Mouse (Mus musculus) lung, embryonic 14.5 days (tissue): ENCODE measurements around the gene March11. TPM values are rescaled to one million over a fixed set of nuclear protein-coding genes. Genes with fewer than 3 reads are reported as not detected.
A peak's percentile ranks its signal among the peaks of the same experiment; 100 is the strongest.

Experiments used
- ATAC-seq: fragments of 200-750 bp; cut with Nextera tagmentation; 2 replicates; pipeline ENCODE4 v1.8.0; 2017; ENCODE audit warnings: mild to moderate bottlenecking, moderate TSS enrichment, moderate library complexity; ENCODE audit not compliant: insufficient read depth
- DNase-seq: peaks from one replicate; pipeline ENCODE4 v3.0.0-alpha.2; 2015
- H3K27ac ChIP-seq: fragments of 300-500 bp; sonication (generic); 2 replicates; pipeline ENCODE4 v1.5.1; 2014; ENCODE audit warnings: low read depth, mild to moderate bottlenecking, moderate library complexity
- H3K27me3 ChIP-seq: fragments of 300-500 bp; sonication (generic); 2 replicates; pipeline ENCODE4 v1.6.1; 2014; ENCODE audit warnings: low read length, control low read depth; ENCODE audit not compliant: insufficient read depth
- H3K36me3 ChIP-seq: fragments of 300-500 bp; sonication (generic); 2 replicates; pipeline ENCODE4 v1.6.1; 2014; ENCODE audit warnings: control low read depth; ENCODE audit not compliant: insufficient read depth
- H3K4me1 ChIP-seq: fragments of 300-500 bp; sonication (generic); 2 replicates; pipeline ENCODE4 v1.6.1; 2014; ENCODE audit warnings: antibody characterized with exemption, control low read depth; ENCODE audit not compliant: insufficient read depth
- H3K4me2 ChIP-seq: fragments of 300-500 bp; sonication (generic); 2 replicates; pipeline ENCODE4 v1.6.1; 2014; ENCODE audit warnings: mild to moderate bottlenecking
- H3K4me3 ChIP-seq: fragments of 300-500 bp; sonication (generic); 2 replicates; pipeline ENCODE4 v1.5.1; 2014; ENCODE audit warnings: low read depth, low read length
- H3K9ac ChIP-seq: fragments of 300-500 bp; sonication (generic); 2 replicates; pipeline ENCODE4 v1.6.1; 2014
- H3K9me3 ChIP-seq: fragments of 300-500 bp; sonication (generic); 2 replicates; pipeline ENCODE4 v1.6.1; 2016; ENCODE audit warnings: low read depth, low read length, control low read depth
- CTCF ChIP-seq: IDR thresholded peaks from 2 replicates; pipeline ENCODE4 v1.5.1; 2016; ENCODE audit warnings: antibody characterized with exemption, low read depth
- WGBS: fragments of 180-500 bp; shearing (Covaris S2); extraction: QIAGEN DNeasy Blood & Tissue Kit; methylation state at CpG from one replicate; pipeline ENCODE4 v1.1.7; 2014; 5-methylcytosine and 5-hydroxymethylcytosine counted together
- polyA plus RNA-seq: library from polyadenylated mRNA; unstranded; fragments of >200 nt; fragmentation: Nextera tagmentation; extraction: Ambion mirVana; gene quantifications from 2 replicates; pipeline ENCODE4 v1.2.1, GENCODE M21; 2014

Gene March11
- polyA plus RNA-seq, 1 experiment from 2014 or later: 0.26 TPM

DNA sequence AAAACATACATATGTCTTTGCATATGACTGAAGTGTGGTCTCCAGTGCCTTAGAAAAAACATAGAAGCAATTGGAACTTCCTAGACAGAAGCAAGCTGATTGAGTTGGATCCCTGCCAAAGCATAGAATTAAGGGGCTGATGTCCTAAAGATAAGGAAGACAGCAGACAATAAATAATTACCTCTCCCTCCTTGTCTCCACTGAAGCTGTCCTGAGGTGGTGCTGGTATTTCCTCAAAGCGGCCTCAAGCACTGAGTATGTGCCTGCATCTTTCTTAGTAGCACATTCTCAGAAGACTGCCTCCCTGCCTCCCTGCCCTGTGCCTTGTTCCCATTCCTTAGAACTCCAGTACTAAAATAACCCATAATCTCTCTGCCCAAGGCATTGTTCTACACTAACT lies 15.6 kb upstream of the March11 start:
- no peak overlapping the region for H3K4me2 ChIP-seq
- H3K4me3 ChIP-seq: no peak overlapping the region
- no peak overlapping the region for H3K27ac ChIP-seq
- H3K27me3 ChIP-seq: no peaks in the 10 kb centered on the region
- no peak for TF ChIP-seq CTCF
- H3K9me3 ChIP-seq: no peaks in the 10 kb centered on the region
- no peaks in the 10 kb centered on the region for H3K4me1 ChIP-seq
- H3K36me3 ChIP-seq: no peaks in the 10 kb centered on the region
- no peak overlapping the region for H3K9ac ChIP-seq
- no peak for ATAC-seq
- no peak for DNase-seq
- 33% methylated on average over 1 of the region's 1 CpGs for WGBS

GRCm38 (mm10) chr15:26298668-26299067 lies 10.2 kb upstream of the March11 start:
- H3K4me3 ChIP-seq: no peak overlapping the region

GRCm38 (mm10) chr15:26309291-26309931 lies 563 bp downstream of the March11 start:
- H3K9ac ChIP-seq: no peak overlapping the region
- no peak for TF ChIP-seq CTCF
- peaks cover 23% of the 10 kb centered on the region for H3K27me3 ChIP-seq
- peak; percentile 94 for DNase-seq
- H3K4me1 ChIP-seq: no peaks in the 10 kb centered on the region
- H3K27ac ChIP-seq: no peak overlapping the region
- H3K4me3 ChIP-seq: peak overlapping the region; percentile 54
- no peaks in the 10 kb centered on the region for H3K36me3 ChIP-seq
- no peaks in the 10 kb centered on the region for H3K9me3 ChIP-seq
- peak; percentile 82 for ATAC-seq
- under 1% methylated on average over 62 of the region's 62 CpGs for WGBS
- peak overlapping the region; percentile 87 for H3K4me2 ChIP-seq

More at GRCm38 (mm10) chr15:26298668-26299067, 10.2 kb upstream of the March11 start:
- no peak for TF ChIP-seq CTCF
- Histone ChIP-seq H3K27ac (no peak overlapping the region), H3K4me1 (no peaks in the 10 kb centered on the region), H3K9me3 (no peaks in the 10 kb centered on the region), H3K4me2 (no peak overlapping the region), H3K9ac (no peak overlapping the region), H3K27me3 (no peaks in the 10 kb centered on the region), H3K36me3 (no peaks in the 10 kb centered on the region)
- 87% methylated on average over 6 of the region's 6 CpGs for WGBS
- DNase-seq: no peak
- no peak for ATAC-seq

GRCm38 (mm10) chr15:26319866-26320265 lies 11.0 kb downstream of the March11 start:
- Histone ChIP-seq H3K4me3 (no peak overlapping the region), H3K27me3 (no peaks in the 10 kb centered on the region), H3K27ac (no peak overlapping the region), H3K9ac (no peak overlapping the region), H3K4me1 (no peaks in the 10 kb centered on the region), H3K36me3 (no peaks in the 10 kb centered on the region), H3K4me2 (no peak overlapping the region), H3K9me3 (no peaks in the 10 kb centered on the region)
- TF ChIP-seq CTCF: no peak
- DNase-seq (no peak), ATAC-seq (no peak)
- 79% methylated on average over 2 of the region's 2 CpGs for WGBS

DNA sequence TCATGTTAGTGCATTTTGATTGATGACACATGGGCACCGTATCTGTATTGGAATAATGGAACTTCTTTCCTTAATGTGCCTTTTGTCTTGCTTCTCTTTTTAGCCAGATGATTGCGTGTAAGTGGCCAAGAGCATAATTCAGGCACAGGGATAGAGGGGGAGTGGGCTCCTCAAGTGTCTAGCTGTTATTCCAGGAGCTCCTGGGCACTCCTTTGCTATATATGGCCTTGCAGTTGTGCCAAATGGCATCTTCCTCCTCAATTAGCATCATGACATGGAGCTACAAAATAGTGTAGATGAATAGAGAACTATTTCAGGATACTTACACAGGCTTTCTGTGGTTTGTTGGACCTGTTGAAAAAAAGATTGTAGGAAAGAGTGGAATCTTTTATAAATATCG lies 11.6 kb downstream of the March11 start:
- ATAC-seq: no peak
- no peak for TF ChIP-seq CTCF
- H3K4me1 ChIP-seq: no peaks in the 10 kb centered on the region
- DNase-seq: no peak
- no peaks in the 10 kb centered on the region for H3K36me3 ChIP-seq
- no peak overlapping the region for H3K27ac ChIP-seq
- no peak overlapping the region for H3K4me2 ChIP-seq
- WGBS: 80% methylated on average over 3 of the region's 3 CpGs
- no peak overlapping the region for H3K4me3 ChIP-seq
- no peak overlapping the region for H3K9ac ChIP-seq
- no peaks in the 10 kb centered on the region for H3K27me3 ChIP-seq
- no peaks in the 10 kb centered on the region for H3K9me3 ChIP-seq

- Histone ChIP-seq H3K4me1 (no peaks in the 10 kb centered on the region), H3K9me3 (no peaks in the 10 kb centered on the region), H3K27ac (no peak overlapping the region), H3K9ac (no peak overlapping the region), H3K4me2 (no peak overlapping the region), H3K36me3 (no peaks in the 10 kb centered on the region), H3K27me3 (no peaks in the 10 kb centered on the region), H3K4me3 (no peak overlapping the region)
- no peak for TF ChIP-seq CTCF
- no peak for ATAC-seq
- no peak for DNase-seq
- WGBS: 72% methylated on average over 4 of the region's 4 CpGs
These were observed 14.0 kb downstream of the March11 start for GRCm38 (mm10) chr15:26322804-26323203.

- DNase-seq: peak; percentile 72
These were observed 18.3 kb downstream of the March11 start for GRCm38 (mm10) chr15:26327157-26327556.

More at GRCm38 (mm10) chr15:26327157-26327556, 18.3 kb downstream of the March11 start:
- Histone ChIP-seq H3K4me2 (no peak overlapping the region), H3K9me3 (no peaks in the 10 kb centered on the region), H3K27me3 (no peaks in the 10 kb centered on the region), H3K4me1 (no peaks in the 10 kb centered on the region), H3K36me3 (no peaks in the 10 kb centered on the region), H3K9ac (no peak overlapping the region), H3K27ac (no peak overlapping the region), H3K4me3 (no peak overlapping the region)
- WGBS: 76% methylated on average over 1 of the region's 1 CpGs
- peak; percentile 62 for TF ChIP-seq CTCF
- no peak for ATAC-seq
